Mouse (Mus musculus) MEL (cell line): ENCODE measurements around the gene Reln. TPM values are rescaled to one million over a fixed set of nuclear protein-coding genes. Genes with fewer than 3 reads are reported as not detected.

ENCODE experiments used
- DNase-seq: peaks from one replicate; pipeline ENCODE4 v3.0.0; 2011; ENCODE audit warnings: low read depth, low spot score
- H3K27ac ChIP-seq: 2 replicates; pipeline ENCODE4 v1.5.1; 2012; ENCODE audit warnings: low read depth, mild to moderate bottlenecking, control low read depth, low read length, moderate library complexity; ENCODE audit not compliant: control insufficient read depth
- H3K27me3 ChIP-seq, 2 experiments: fragments of 150-350 bp in 1 of 2; sonication (generic) in 1 of 2; 2 replicates each; pipeline ENCODE4 v1.6.1; 2012; ENCODE audit warnings: low read length in 2 of 2, mild to moderate bottlenecking in 2 of 2, improper control_type of control experiment in 1 of 2, moderate library complexity in 1 of 2; ENCODE audit not compliant: insufficient read depth in 2 of 2, control insufficient read depth in 1 of 2
- H3K36me3 ChIP-seq, 2 experiments: 2 replicates each; pipeline ENCODE4 v1.6.1; 2012 to 2014; ENCODE audit warnings: low read length in 2 of 2, improper control_type of control experiment in 1 of 2, inconsistent platforms in 1 of 2, mild to moderate bottlenecking in 1 of 2; ENCODE audit not compliant: insufficient read depth in 2 of 2, control insufficient read depth in 1 of 2
- H3K4me1 ChIP-seq, 2 experiments: fragments of 150-350 bp in 1 of 2; sonication (generic) in 1 of 2; 2 replicates each; pipeline ENCODE4 v1.6.1; 2012; ENCODE audit warnings: low read length in 2 of 2, improper control_type of control experiment in 1 of 2, mild to moderate bottlenecking in 1 of 2; ENCODE audit not compliant: insufficient read depth in 2 of 2, control insufficient read depth in 1 of 2
- H3K4me3 ChIP-seq, 2 experiments: fragments of 150-350 bp in 1 of 2; sonication (generic) in 1 of 2; 2 replicates each; pipeline ENCODE4 v1.5.1; 2012; ENCODE audit warnings: low read depth in 2 of 2, low read length in 2 of 2, mild to moderate bottlenecking in 2 of 2, moderate library complexity in 2 of 2, control low read depth in 1 of 2, improper control_type of control experiment in 1 of 2; ENCODE audit not compliant: control insufficient read depth in 1 of 2, insufficient read depth in 1 of 2
- H3K79me2 ChIP-seq: 2 replicates; pipeline ENCODE4 v1.6.1; 2012; ENCODE audit warnings: mild to moderate bottlenecking, low read length, moderate library complexity; ENCODE audit not compliant: control insufficient read depth, poor library complexity, insufficient read depth
- H3K9ac ChIP-seq: 2 replicates; pipeline ENCODE4 v1.6.1; 2012; ENCODE audit warnings: low read depth, mild to moderate bottlenecking, control low read depth, low read length, moderate library complexity; ENCODE audit not compliant: control insufficient read depth, poor library complexity, severe bottlenecking
- H3K9me3 ChIP-seq: fragments of 150-350 bp; sonication (generic); replicated peaks from 2 replicates; pipeline ENCODE4 v1.6.1; 2012; ENCODE audit warnings: mild to moderate bottlenecking, low read length, improper control_type of control experiment, moderate library complexity; ENCODE audit not compliant: insufficient read depth
- BHLHE40 ChIP-seq: IDR thresholded peaks from 2 replicates; pipeline ENCODE4 v1.6.1; 2012; ENCODE audit warnings: low read depth, mild to moderate bottlenecking, inconsistent platforms, low read length, improper control_type of control experiment, borderline replicate concordance
- CHD1 ChIP-seq: IDR thresholded peaks from 2 replicates; pipeline ENCODE4 v1.6.1; 2012; ENCODE audit warnings: low read depth, mild to moderate bottlenecking, inconsistent platforms, low read length, improper control_type of control experiment
- CHD2 ChIP-seq: IDR thresholded peaks from 2 replicates; pipeline ENCODE4 v1.6.1; 2011; ENCODE audit warnings: low read length, improper control_type of control experiment
- CTCF ChIP-seq, 3 experiments: IDR thresholded peaks in 2 of 3; conservative IDR thresholded peaks in 1 of 3; 2 replicates each; pipeline ENCODE4 v1.5.1; 2011 to 2012; ENCODE audit warnings: low read length in 3 of 3, low read depth in 2 of 3, mild to moderate bottlenecking in 2 of 3, improper control_type of control experiment in 1 of 3, inconsistent platforms in 1 of 3, mixed read lengths in 1 of 3, moderate library complexity in 1 of 3; ENCODE audit not compliant: control insufficient read depth in 1 of 3, insufficient read depth in 1 of 3, poor library complexity in 1 of 3, severe bottlenecking in 1 of 3
- GATA1 ChIP-seq: IDR thresholded peaks from 2 replicates; pipeline ENCODE4 v1.6.1; 2011; ENCODE audit warnings: low read depth, low read length, improper control_type of control experiment
- MAFK ChIP-seq: IDR thresholded peaks from 2 replicates; pipeline ENCODE4 v1.6.1; 2011; ENCODE audit warnings: low read depth, mild to moderate bottlenecking, low read length, improper control_type of control experiment, borderline replicate concordance
- MAZ ChIP-seq: IDR thresholded peaks from 2 replicates; pipeline ENCODE4 v1.6.1; 2012; ENCODE audit warnings: low read depth, mild to moderate bottlenecking, inconsistent platforms, low read length, improper control_type of control experiment
- MEF2A ChIP-seq: IDR thresholded peaks from 2 replicates; pipeline ENCODE4 v1.6.1; 2014; ENCODE audit warnings: low read depth, mild to moderate bottlenecking, inconsistent platforms, low read length, improper control_type of control experiment; ENCODE audit not compliant: poor library complexity, insufficient replicate concordance, severe bottlenecking; ENCODE audit errors: extremely low read depth
- MXI1 ChIP-seq: IDR thresholded peaks from 2 replicates; pipeline ENCODE4 v1.6.1; 2011; ENCODE audit warnings: mild to moderate bottlenecking, low read depth, low read length, improper control_type of control experiment
- NRF1 ChIP-seq: IDR thresholded peaks from 2 replicates; pipeline ENCODE4 v1.6.1; 2014; ENCODE audit warnings: low read depth, mild to moderate bottlenecking, inconsistent platforms, low read length, improper control_type of control experiment, moderate library complexity; ENCODE audit not compliant: poor library complexity, insufficient read depth, severe bottlenecking
- POLR2AphosphoS2 ChIP-seq: IDR thresholded peaks from 2 replicates; pipeline ENCODE4 v1.6.1; 2011; ENCODE audit warnings: low read length, improper control_type of control experiment
- POLR2AphosphoS5 ChIP-seq: IDR thresholded peaks from 2 replicates; pipeline ENCODE4 v1.6.1; 2012; ENCODE audit warnings: low read depth, borderline replicate concordance, mild to moderate bottlenecking, inconsistent platforms, low read length, moderate library complexity, mixed read lengths
- TCF12 ChIP-seq: IDR thresholded peaks from 2 replicates; pipeline ENCODE4 v1.6.1; 2014; ENCODE audit warnings: low read depth, mild to moderate bottlenecking, inconsistent platforms, low read length, improper control_type of control experiment, moderate library complexity
- USF1 ChIP-seq: IDR thresholded peaks from 2 replicates; pipeline ENCODE4 v1.6.1; 2014; ENCODE audit warnings: low read depth, mild to moderate bottlenecking, inconsistent platforms, low read length, improper control_type of control experiment, moderate library complexity
- USF2 ChIP-seq, 2 experiments: IDR thresholded peaks; 2 replicates each; pipeline ENCODE4 v1.6.1; 2011 to 2012; ENCODE audit warnings: improper control_type of control experiment in 2 of 2, low read length in 2 of 2, borderline replicate concordance in 1 of 2, inconsistent platforms in 1 of 2, low read depth in 1 of 2, mild to moderate bottlenecking in 1 of 2; ENCODE audit not compliant: insufficient read depth in 1 of 2
- ZNF384 ChIP-seq: IDR thresholded peaks from 2 replicates; pipeline ENCODE4 v1.6.1; 2012; ENCODE audit warnings: low read depth, mild to moderate bottlenecking, inconsistent platforms, low read length, improper control_type of control experiment
- polyA plus RNA-seq, 2 experiments: library from polyadenylated mRNA; stranded (reverse) in 1 of 2; unstranded in 1 of 2; fragments of >175 nt in 1 of 2; fragments of >200 nt in 1 of 2; gene quantifications; 2 replicates each; pipeline versions ENCODE4 v1.2.1 to v1.2.4; 2012; ENCODE audit warnings: low replicate concordance in 2 of 2, low read depth in 1 of 2; ENCODE audit not compliant: insufficient read length in 2 of 2, insufficient read depth in 1 of 2, missing spikeins in 1 of 2
- total RNA-seq: library from RNA; depleted of rRNA; stranded (reverse); fragments of 300-350 nt; gene quantifications from 2 replicates; pipeline ENCODE4 v1.2.3, GENCODE M21; 2012

Reln gene
- total and polyA plus RNA-seq, 3 experiments, result not detected

- Histone ChIP-seq H3K9ac (no peak overlapping the region), H3K27me3 (no peaks in the 10 kb centered on the region), H3K79me2 (no peaks in the 10 kb centered on the region), H3K4me3 (no peak overlapping the region), H3K4me1 (no peaks in the 10 kb centered on the region), H3K9me3 (no peaks in the 10 kb centered on the region), H3K27ac (no peak overlapping the region), H3K36me3 (no peaks in the 10 kb centered on the region)
- DNase-seq, result no peak
- TF ChIP-seq MXI1, result no peak
- no peak for TF ChIP-seq MEF2A
These were observed 91.2 kb downstream of the Reln start for GRCm38 (mm10) chr5:22253318-22253717.

DNA sequence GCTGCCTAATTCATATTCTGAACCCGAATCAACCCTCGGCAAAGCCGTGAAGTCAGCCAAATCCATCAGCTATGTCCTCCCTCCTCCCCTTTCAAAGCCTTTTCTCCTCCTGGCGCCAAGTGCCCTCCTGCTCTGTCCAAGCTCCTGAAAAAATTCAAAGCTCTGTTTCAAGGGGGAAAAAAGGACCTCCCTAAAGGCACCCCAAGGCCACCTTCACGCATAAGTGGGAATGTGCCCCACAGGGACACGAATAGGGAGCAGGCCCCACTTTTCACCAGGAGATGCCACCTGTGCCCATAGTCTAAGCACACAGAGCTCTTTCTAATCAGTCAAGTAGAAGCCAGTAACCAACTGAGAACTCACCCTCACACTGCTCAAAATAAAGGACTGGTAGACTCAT is 96.7 kb downstream of the Reln start:
- no peaks in the 10 kb centered on the region for H3K79me2 ChIP-seq
- H3K27me3 ChIP-seq, result no peaks in the 10 kb centered on the region
- H3K9ac ChIP-seq, result no peak overlapping the region
- H3K27ac ChIP-seq, result no peak overlapping the region
- TF ChIP-seq NRF1 (no peak), ZNF384 (no peak), POLR2AphosphoS2 (no peak), CTCF (IDR thresholded peaks at IDR 0.05 in 2 of 3, conservative IDR thresholded peaks at IDR 0.05 in 1 of 3; ENCODE audit: control insufficient read depth in 1 of 3, insufficient read depth in 1 of 3, low read depth in 2 of 3, low read length in 3 of 3, poor library complexity in 1 of 3, severe bottlenecking in 1 of 3) (no peak), TCF12 (no peak), MAZ (no peak), POLR2AphosphoS5 (no peak), USF2 (IDR thresholded peaks at IDR 0.05; ENCODE audit: borderline replicate concordance in 1 of 2, insufficient read depth in 1 of 2, low read depth in 1 of 2, low read length in 2 of 2) (no peak), CHD2 (no peak), USF1 (no peak), MXI1 (no peak), GATA1 (no peak), MAFK (no peak), CHD1 (no peak), BHLHE40 (no peak)
- H3K4me3 ChIP-seq, result no peak overlapping the region
- H3K9me3 ChIP-seq, result no peaks in the 10 kb centered on the region
- H3K4me1 ChIP-seq, result no peaks in the 10 kb centered on the region
- no peak for DNase-seq
- no peaks in the 10 kb centered on the region for H3K36me3 ChIP-seq
